Mouse (Mus musculus) right cerebral cortex, postnatal 36 days (tissue): ENCODE results near the gene Ulk3.

Source experiments
- DNase-seq, 2 experiments: peaks; one replicate each; pipeline ENCODE4 v3.0.0; 2022; ENCODE audit warnings: low spot score in 2 of 2, mixed read lengths in 1 of 2

Gene Ulk3

GRCm38 (mm10) chr9:57614786-57615185 is 25.5 kb downstream of the Ulk3 start:
- DNase-seq: no peak

- DNase-seq: no peak
These were observed 28.4 kb downstream of the Ulk3 start for GRCm38 (mm10) chr9:57617556-57618169.

DNA sequence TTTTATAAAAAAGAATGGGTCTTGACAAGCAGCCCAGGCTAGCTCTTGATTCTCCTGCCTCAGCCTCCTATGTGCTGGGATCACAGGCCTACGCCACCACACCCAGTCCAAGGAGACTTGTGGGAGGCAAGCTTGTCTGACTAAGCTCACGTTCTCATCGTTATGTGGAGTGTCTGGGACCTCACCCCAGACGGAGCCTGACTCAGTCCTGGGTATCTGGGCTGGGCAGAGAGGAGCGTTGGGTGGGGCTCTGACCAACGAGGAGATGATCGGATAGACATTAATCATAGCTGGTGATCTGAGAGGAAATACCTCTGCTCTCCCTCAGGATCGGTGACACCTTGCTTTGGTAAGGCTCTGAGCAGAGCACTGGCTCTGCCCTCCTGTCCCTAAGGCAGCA is 29.6 kb downstream of the Ulk3 start:
- no peak for DNase-seq

DNA sequence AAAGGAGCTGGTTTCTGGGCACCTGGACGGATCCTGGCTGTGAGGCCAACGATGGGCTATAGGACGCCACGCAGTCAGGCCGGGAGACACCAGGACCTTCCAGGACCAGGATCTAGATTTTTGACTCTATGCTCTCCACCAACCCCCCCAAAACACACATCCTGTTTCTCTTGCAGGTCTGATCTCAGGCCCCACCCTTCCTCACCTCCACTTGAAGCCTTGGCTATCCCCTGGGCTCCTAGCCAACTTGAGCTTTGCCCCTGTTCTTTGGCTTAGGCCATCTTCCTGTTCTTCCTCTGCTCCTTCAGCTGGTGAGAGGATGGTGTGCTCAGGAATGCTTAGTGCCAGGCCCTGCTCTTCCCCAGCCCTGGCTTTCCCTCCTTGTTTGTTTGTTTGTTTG is 31.4 kb downstream of the Ulk3 start, which contains the start of gene Lman1l:
Gene Lman1l, minus strand, starts transcription at position 101 of the 400 bp plus-strand sequence.
- no peak for DNase-seq

DNA sequence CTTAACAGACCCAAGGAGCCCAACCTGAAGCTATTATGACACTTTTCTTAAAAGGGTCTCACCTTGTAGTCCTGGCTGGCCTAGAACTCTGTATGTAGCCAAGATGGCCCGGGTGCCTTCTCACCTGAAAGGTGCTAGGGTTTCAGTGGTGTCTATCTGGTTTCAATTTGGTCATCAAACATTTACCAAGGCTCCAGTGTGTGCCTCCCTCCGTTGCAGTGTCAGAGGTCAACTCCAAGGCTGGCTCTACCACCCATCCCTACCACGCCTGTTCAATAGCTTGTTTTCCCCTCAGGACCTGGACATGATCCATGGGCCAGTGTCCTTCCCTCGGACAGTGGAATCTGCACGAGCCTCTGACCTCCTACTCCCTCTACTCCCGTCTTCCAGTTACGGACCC is 35.0 kb downstream of the Ulk3 start:
- DNase-seq: no peak

DNA sequence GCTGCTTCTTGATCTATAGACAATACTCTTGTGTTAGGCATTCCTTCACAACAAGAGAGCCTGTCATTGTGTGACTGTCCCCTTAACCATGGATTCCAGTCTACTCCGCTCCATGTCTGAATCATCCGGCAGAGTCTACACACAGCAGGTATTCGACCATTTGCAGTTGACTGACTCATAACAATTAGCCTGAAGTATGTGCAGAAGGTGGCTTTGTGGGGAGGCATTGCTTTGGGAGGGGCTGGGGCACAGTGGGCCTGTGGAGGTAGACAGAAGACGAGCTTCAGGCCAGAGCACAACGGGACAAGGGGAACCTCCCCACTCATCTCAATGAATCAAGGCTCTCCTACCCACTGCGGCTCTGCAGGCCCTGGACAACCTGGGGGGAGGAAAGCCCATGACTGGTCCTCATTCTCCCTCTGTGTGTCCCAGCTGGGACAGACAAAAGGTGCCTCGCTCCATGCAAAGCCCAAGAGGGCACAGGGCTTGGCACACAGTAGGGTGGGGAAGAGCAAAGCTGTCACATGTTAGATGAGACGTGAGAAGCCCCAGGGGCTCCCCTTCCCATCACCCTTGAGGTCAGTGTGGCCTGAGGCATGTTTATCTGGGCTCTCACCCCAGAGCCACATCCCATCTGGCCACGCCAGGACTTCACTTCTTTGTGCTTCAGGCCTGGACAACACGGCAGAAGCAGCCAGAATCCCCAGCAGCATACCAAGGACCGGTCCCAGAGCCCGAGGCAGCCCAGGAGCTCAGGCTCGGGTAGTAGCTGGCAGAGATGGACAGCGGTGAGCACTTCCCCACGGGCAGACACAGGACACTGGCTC is 36.6 kb downstream of the Ulk3 start:
- DNase-seq: no peak

DNA sequence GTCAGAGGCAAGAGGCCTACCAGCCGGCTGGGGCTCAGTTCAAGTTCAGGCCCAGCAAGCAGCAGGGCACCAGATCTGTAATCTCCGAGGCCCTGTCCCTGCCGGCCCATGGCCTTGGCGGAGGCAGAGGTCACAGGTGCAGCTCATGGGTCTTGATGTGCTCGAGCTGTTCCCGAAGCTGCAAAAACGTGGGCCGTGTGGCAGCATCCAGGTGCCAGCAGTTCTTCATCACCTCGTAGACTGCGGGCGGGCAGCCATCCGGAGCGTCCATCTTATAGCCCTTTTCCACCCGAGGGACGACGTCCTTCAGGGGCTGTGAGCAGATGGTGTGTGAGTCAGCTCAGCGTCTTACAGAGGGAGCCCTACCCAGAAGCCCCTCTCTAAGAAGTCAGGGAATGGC is 37.9 kb downstream of the Ulk3 start:
- no peak for DNase-seq

DNA sequence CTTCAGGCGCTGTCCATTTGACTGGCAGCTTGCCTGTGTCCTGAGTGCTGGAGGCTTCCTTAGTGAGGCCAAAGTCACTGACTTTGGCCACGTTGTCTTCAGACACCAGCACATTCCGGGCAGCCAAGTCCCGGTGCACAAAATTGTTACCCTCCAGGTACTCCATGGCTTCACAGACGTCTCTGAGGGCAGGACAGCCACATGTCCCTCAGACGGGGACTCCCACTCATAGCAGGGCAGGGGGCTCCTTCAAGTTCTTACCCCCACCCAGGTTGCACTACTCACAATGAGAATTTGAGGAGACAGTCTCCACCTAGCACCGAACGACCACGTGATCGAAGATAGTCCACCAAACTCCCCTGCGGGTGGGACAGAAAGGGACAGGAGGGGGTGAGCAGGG is 38.6 kb downstream of the Ulk3 start:
- no peak for DNase-seq

- DNase-seq: no peak
These were observed 39.5 kb downstream of the Ulk3 start for GRCm38 (mm10) chr9:57628717-57629116.

DNA sequence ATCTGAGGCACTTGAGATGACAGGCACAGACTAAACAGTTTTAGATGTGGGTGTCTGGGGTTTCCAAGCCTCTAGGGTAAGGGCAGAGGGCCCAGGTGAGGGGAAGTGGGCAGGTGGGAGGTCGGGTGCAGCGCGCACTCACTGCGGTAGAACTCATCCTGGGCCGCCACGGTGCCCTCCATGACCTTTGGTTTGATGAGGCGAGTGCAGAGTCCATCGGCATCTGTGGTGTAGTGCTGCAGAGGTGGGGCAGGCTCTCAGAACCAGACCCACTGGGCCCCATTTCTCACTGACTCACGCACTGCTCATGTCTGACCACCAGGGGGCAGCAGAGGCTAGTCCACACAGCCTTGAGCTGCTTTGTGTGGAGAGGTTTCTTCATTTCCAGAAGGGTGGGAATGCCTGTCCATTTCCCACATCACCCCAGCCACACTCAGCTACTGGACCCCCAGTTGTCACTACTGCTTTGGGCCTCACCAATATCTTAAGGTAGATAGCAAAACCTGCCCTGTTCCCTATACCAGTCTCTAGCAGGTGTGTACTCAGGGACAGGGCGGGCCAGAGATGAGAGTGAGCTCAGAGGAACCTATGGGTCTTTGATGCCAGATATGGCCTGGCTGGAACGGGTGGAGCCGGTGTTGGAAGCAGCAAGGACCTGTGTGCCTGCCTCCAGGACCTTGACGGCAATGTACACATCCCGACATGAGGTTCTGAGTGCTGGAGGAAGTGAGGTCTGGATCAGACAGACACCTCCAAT is 40.0 kb downstream of the Ulk3 start:
- peak in 1 of 2 experiments; percentile 47 for DNase-seq

DNA sequence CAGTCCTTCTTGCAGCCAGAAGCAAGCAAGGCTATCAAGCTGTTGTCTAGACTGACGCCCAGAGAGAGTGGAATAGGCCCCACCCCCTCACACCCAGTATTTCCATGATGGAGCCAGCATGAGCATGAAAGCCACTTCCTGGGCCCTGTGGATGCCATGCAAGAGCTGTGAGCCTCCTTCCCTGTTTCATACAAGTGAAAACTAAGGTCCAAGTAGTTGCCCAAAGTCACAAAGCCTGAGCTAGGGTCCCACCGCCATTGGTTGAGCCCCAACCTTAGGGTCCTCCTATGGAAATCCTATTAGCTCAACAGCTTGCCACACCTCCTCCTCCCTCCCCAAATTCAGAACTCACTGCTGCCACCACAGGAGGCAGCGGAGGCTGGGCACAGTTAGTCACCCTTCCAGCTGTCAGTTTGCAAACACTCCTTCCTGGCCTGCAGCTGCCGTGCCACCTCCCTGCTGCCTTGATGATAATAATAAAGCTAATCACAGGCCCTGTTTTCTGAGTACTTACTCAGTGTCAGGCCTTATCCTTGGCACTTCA is 44.3 kb downstream of the Ulk3 start:
- DNase-seq: no peak

DNA sequence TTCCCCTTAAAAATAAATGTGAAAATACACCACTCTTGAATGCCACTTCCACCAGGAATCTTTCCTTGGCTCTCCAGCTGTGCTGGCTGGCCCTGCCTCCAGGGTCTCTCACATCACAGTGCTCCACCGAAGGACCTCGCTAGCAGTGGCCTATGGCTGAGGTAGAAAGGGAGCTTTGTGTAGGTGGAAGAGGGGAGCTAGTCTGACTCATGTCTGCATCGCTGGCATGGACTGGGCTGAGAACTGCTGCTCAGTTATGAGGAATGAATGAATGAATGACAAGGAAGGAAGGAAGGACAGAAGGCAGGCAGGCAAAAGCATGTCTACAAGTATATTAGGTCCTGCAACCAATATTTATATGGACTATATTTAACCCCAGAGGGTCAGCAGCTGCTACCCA is 48.0 kb downstream of the Ulk3 start:
- DNase-seq: no peak

GRCm38 (mm10) chr9:57637741-57638322 is 48.6 kb downstream of the Ulk3 start:
- DNase-seq: no peak

DNA sequence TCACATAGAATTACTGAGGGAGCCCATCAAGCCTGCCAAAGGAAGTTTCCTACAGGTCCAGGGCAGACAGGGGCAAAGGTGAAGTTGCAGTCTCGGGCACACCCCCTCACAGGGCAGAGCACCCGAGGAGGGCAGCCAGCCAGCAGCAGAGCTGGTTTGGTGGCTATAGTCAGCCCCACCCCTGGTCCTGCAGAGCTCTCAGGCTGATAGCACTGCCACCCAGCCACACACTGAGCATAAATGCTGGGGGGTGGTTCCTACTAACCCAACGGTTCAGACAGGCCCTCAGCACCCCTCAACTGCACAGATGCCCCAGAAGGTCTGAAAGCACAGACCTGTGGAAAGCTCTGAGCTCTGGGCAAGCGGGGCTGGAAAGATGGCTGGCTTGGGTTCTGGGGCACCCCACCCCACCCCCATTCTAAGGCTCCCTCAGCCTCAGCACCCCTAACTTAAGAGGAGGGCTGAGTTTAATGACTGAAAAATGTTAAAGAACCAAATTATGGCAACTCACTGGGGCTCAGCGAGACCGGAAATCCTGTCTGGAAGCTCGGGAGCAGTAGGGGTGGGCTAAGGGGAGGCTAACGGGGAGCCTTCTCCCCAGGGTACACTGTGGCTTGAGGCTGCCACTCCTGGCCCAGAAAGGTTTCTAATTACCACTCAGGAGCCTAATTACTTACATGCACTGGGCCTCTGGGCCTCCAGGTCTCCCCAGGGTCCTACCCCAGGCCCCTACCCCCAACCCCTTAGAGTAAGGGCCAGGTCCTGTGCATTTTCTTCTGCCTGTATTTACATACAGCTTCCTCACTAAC is 49.6 kb downstream of the Ulk3 start:
- no peak for DNase-seq

DNA sequence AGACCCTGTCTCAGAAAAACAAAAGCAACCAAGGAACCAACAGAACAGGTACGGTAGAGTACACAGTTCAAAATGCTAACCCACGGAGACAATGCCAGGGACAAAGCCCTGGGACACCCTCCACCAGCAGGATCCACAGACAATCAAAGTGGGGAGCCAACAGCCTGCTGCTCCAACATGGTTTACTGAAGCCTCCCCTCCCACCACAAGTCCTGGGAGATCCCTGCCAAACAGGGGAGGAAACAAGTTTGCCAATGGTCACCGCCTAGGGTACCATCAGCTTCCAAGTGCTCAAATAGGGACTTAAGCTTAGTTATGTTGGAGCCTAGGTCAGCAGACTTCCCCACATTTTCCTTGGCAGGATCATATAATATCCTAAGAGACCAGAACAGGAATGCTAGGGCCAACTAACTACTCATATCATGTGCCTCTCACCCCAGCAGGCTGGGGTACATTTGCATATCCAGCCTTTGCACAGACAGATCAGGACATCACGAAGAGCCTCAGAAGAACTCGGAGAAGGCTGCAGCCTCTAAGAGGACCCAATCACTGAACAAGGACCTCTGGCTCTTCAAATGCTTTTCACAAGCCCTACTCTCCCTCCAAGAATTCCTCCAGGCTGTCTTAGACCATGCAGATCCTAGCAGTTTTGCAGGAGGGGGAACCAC is 50.5 kb downstream of the Ulk3 start:
- DNase-seq: no peak

DNA sequence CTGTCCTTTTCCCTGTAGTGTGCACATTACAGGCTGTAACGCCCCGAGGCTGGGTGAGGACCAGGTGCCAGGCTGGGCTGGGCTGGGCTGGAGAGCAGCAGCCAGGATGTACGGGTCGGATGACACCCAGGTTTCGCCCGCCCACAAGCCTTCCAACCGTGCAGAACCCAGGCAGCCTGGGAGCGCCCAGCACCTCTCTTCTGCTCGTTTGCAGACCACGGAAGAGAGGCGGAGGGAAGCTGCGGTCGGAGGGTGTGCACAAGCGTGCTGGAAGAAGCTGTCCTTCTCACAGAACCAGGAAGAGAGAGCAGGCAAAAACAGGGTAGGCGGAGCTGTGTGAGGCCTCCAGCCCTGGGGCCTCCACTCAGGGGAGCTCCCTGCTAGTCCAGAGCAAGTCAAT is 51.1 kb downstream of the Ulk3 start:
- no peak for DNase-seq

- no peak for DNase-seq
These were observed 51.8 kb downstream of the Ulk3 start for GRCm38 (mm10) chr9:57641022-57641421.

GRCm38 (mm10) chr9:57641775-57642550 is 52.7 kb downstream of the Ulk3 start:
- no peak for DNase-seq

DNA sequence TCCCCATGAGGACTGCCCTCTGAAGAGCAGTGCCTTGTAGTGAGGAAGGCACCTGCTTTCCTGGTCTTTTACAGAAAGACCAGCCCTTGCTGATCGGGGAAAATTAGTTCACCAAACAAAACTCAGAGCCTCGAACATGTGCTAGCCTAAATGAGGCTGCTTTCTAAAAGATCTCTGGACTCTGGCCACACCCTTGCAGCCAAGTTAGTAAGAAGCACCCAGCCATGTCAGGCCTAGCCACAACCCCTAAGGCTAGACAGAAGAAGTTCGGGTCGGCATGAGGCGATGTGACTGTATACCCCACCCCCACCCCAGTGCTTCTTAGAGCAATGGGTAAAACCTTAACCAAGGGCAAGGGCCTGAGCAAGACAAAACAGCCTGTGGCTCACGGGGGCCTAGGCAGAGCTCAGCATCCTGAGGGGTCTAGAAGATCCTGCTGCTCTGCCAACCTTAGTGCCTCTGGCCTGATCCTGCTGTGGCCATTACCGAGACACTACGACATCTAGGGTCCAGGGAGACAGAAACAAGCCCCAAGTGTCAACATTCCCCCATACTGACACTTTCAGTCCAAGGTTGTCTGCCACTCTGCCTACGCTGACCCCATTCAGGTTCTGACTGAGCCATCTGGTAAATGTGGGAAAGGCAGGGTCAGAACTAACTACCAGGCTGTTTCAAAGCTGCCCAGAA is 54.1 kb downstream of the Ulk3 start:
- no peak for DNase-seq
